Mouse (Mus musculus): Measurements from ENCODE around the gene Nek6. TPM values are rescaled to one million over a fixed set of nuclear protein-coding genes. Genes with fewer than 3 reads are reported as not detected.

The Nek6 gene
- polyA plus RNA-seq, 1 experiment from 2014 or later = 75.3 TPM

- peak overlapping the region; percentile 36 for H3K27ac ChIP-seq (ENCODE audit: low read length)
- H3K9me3 ChIP-seq (ENCODE audit: low read length) = no peaks in the 10 kb centered on the region
- H3K4me1 ChIP-seq (ENCODE audit: insufficient read depth, low read length) = peaks cover 42% of the 10 kb centered on the region
- ATAC-seq (ENCODE audit: low FRiP score, low TSS enrichment) = no peak
- H3K9ac ChIP-seq (replicated peaks; ENCODE audit: low read length) = no peak overlapping the region
- WGBS = 42% methylated on average over 6 of the region's 6 CpGs
- H3K36me3 ChIP-seq (ENCODE audit: insufficient read depth, low read length) = no peaks in the 10 kb centered on the region
- H3K27me3 ChIP-seq (ENCODE audit: insufficient read depth, low read length) = no peaks in the 10 kb centered on the region
- no peak overlapping the region for H3K4me3 ChIP-seq (ENCODE audit: low read length)
- no peak overlapping the region for H3K4me2 ChIP-seq (replicated peaks; ENCODE audit: low read depth, low read length)
Observed at GRCm38 (mm10) chr2:38517045-38517444, 5.6 kb downstream of the Nek6 start.

DNA sequence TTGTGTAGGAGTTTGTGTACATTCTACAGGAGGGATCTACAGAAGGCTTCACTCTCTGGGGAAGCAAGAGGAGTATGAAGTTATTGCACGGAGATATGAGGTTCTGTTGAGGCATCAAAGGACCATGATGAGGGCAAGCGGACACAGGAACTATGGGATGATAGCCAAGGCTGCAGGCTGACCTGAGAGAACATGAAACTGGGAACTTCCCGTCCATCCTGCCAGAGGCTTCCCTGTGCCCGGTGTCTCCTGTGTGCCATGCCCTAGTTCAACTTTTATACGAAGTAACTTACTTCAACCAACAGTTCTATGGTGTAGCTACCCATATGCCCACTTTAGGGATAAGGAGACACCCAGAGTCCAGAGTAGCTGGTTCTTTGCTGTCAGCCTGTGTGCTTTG is 7.3 kb downstream of the Nek6 start:
- H3K4me3 ChIP-seq (ENCODE audit: low read length) = no peak overlapping the region
- H3K27me3 ChIP-seq (ENCODE audit: insufficient read depth, low read length) = no peaks in the 10 kb centered on the region
- peaks cover 27% of the 10 kb centered on the region for H3K4me1 ChIP-seq (ENCODE audit: insufficient read depth, low read length)
- ATAC-seq (ENCODE audit: low FRiP score, low TSS enrichment) = no peak
- H3K36me3 ChIP-seq (ENCODE audit: insufficient read depth, low read length) = no peaks in the 10 kb centered on the region
- no peak overlapping the region for H3K9ac ChIP-seq (replicated peaks; ENCODE audit: low read length)
- no peak overlapping the region for H3K27ac ChIP-seq (ENCODE audit: low read length)
- WGBS = 84% methylated on average over 5 of the region's 5 CpGs
- no peaks in the 10 kb centered on the region for H3K9me3 ChIP-seq (ENCODE audit: low read length)
- H3K4me2 ChIP-seq (replicated peaks; ENCODE audit: low read depth, low read length) = no peak overlapping the region

- no peak overlapping the region for H3K4me2 ChIP-seq (replicated peaks; ENCODE audit: low read depth, low read length)
- H3K4me1 ChIP-seq (ENCODE audit: insufficient read depth, low read length) = peaks cover 24% of the 10 kb centered on the region
- 84% methylated on average over 11 of the region's 11 CpGs for WGBS
- no peaks in the 10 kb centered on the region for H3K27me3 ChIP-seq (ENCODE audit: insufficient read depth, low read length)
- H3K9me3 ChIP-seq (ENCODE audit: low read length) = no peaks in the 10 kb centered on the region
- H3K9ac ChIP-seq (replicated peaks; ENCODE audit: low read length) = no peak overlapping the region
- no peaks in the 10 kb centered on the region for H3K36me3 ChIP-seq (ENCODE audit: insufficient read depth, low read length)
- H3K27ac ChIP-seq (ENCODE audit: low read length) = no peak overlapping the region
- H3K4me3 ChIP-seq (ENCODE audit: low read length) = no peak overlapping the region
- ATAC-seq (ENCODE audit: low FRiP score, low TSS enrichment) = no peak
Observed at GRCm38 (mm10) chr2:38519934-38520333, 8.5 kb downstream of the Nek6 start.

DNA sequence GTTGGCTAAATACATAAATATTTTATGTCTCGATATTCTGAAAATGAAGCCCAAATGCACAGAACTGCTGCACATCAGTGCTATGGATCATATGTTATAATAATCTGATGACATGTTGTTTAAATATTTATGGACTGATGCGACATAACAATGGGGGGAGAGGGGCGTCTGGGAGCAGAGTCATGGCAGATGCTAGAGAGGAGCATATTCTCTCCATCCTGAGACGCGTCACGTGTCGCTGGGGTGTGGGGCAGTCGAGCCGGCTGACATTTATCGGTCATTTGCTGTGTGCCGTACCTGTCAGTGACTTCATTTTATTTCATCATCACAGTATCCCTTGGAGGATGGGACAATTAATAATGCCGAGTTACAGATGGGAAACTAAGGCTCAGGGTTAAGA is 10.2 kb downstream of the Nek6 start:
- no peak for ATAC-seq (ENCODE audit: low FRiP score, low TSS enrichment)
- WGBS = 88% methylated on average over 12 of the region's 12 CpGs
- H3K9ac ChIP-seq (replicated peaks; ENCODE audit: low read length) = no peak overlapping the region
- H3K4me2 ChIP-seq (replicated peaks; ENCODE audit: low read depth, low read length) = no peak overlapping the region
- no peak overlapping the region for H3K4me3 ChIP-seq (ENCODE audit: low read length)
- H3K27me3 ChIP-seq (ENCODE audit: insufficient read depth, low read length) = no peaks in the 10 kb centered on the region
- H3K9me3 ChIP-seq (ENCODE audit: low read length) = no peaks in the 10 kb centered on the region
- no peak overlapping the region for H3K27ac ChIP-seq (ENCODE audit: low read length)
- no peaks in the 10 kb centered on the region for H3K36me3 ChIP-seq (ENCODE audit: insufficient read depth, low read length)
- peaks cover 9% of the 10 kb centered on the region for H3K4me1 ChIP-seq (ENCODE audit: insufficient read depth, low read length)

GRCm38 (mm10) chr2:38522354-38522753 is 10.9 kb downstream of the Nek6 start:
- H3K27ac ChIP-seq (ENCODE audit: low read length) = no peak overlapping the region
- WGBS = 41% methylated on average over 2 of the region's 2 CpGs
- ATAC-seq (ENCODE audit: low FRiP score, low TSS enrichment) = no peak
- no peak overlapping the region for H3K4me3 ChIP-seq (ENCODE audit: low read length)
- no peak overlapping the region for H3K9ac ChIP-seq (replicated peaks; ENCODE audit: low read length)
- 0 out of 2 replicates have a peak, but pooled peaks cover 4% of the 10 kb centered on the region for H3K4me1 ChIP-seq (ENCODE audit: insufficient read depth, low read length)
- H3K36me3 ChIP-seq (ENCODE audit: insufficient read depth, low read length) = no peaks in the 10 kb centered on the region
- H3K27me3 ChIP-seq (ENCODE audit: insufficient read depth, low read length) = no peaks in the 10 kb centered on the region
- H3K4me2 ChIP-seq (replicated peaks; ENCODE audit: low read depth, low read length) = no peak overlapping the region
- no peaks in the 10 kb centered on the region for H3K9me3 ChIP-seq (ENCODE audit: low read length)

DNA sequence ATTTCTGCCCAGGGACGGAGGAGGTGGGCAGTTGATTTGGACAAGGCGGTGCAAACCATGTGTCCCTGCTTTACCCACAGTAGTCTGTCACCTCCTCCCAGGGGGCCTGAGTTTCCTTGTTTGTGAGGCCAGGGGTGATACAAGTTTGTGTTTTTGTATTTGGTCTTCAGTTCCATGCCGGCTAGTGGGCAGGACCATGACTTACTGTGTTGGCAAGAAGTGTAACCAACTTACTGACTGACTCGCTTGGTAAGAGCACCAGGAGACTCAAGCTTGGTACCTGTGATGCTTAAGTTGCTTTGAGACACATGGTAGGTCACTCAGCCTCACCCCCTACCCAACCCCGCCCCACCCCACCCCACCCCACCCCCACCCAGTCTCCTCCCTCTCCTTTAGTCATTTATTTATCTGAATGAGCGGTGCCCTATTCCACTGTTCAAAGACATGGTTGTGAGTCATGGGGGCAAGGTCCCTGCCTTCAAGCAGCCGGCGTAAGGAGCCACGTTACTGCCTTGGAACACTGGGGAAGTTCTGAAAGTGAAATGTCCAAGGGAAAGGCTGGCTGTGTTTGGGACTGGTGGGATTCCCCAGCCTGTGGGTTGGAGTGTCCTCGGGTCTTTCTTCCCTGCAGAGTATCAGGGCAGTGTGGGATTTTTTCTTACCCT is 12.5 kb downstream of the Nek6 start:
- 0 out of 2 replicates have a peak, but pooled peaks cover 4% of the 10 kb centered on the region for H3K4me1 ChIP-seq (ENCODE audit: insufficient read depth, low read length)
- 81% methylated on average over 10 of the region's 10 CpGs for WGBS
- no peak overlapping the region for H3K9ac ChIP-seq (replicated peaks; ENCODE audit: low read length)
- no peak overlapping the region for H3K27ac ChIP-seq (ENCODE audit: low read length)
- H3K36me3 ChIP-seq (ENCODE audit: insufficient read depth, low read length) = no peaks in the 10 kb centered on the region
- no peaks in the 10 kb centered on the region for H3K9me3 ChIP-seq (ENCODE audit: low read length)
- H3K4me2 ChIP-seq (replicated peaks; ENCODE audit: low read depth, low read length) = no peak overlapping the region
- H3K4me3 ChIP-seq (ENCODE audit: low read length) = no peak overlapping the region
- H3K27me3 ChIP-seq (ENCODE audit: insufficient read depth, low read length) = no peaks in the 10 kb centered on the region
- 0 out of 2 replicates have a peak, but pooled peaks have one; percentile 50 for ATAC-seq (ENCODE audit: low FRiP score, low TSS enrichment)

GRCm38 (mm10) chr2:38525034-38525433 is 13.6 kb downstream of the Nek6 start:
- H3K27ac ChIP-seq (ENCODE audit: low read length) = no peak overlapping the region
- no peaks in the 10 kb centered on the region for H3K9me3 ChIP-seq (ENCODE audit: low read length)
- WGBS = 83% methylated on average over 3 of the region's 3 CpGs
- no peak for ATAC-seq (ENCODE audit: low FRiP score, low TSS enrichment)
- H3K9ac ChIP-seq (replicated peaks; ENCODE audit: low read length) = no peak overlapping the region
- H3K36me3 ChIP-seq (ENCODE audit: insufficient read depth, low read length) = no peaks in the 10 kb centered on the region
- H3K27me3 ChIP-seq (ENCODE audit: insufficient read depth, low read length) = no peaks in the 10 kb centered on the region
- H3K4me1 ChIP-seq (ENCODE audit: insufficient read depth, low read length) = peaks cover 11% of the 10 kb centered on the region
- H3K4me2 ChIP-seq (replicated peaks; ENCODE audit: low read depth, low read length) = no peak overlapping the region
- no peak overlapping the region for H3K4me3 ChIP-seq (ENCODE audit: low read length)

DNA sequence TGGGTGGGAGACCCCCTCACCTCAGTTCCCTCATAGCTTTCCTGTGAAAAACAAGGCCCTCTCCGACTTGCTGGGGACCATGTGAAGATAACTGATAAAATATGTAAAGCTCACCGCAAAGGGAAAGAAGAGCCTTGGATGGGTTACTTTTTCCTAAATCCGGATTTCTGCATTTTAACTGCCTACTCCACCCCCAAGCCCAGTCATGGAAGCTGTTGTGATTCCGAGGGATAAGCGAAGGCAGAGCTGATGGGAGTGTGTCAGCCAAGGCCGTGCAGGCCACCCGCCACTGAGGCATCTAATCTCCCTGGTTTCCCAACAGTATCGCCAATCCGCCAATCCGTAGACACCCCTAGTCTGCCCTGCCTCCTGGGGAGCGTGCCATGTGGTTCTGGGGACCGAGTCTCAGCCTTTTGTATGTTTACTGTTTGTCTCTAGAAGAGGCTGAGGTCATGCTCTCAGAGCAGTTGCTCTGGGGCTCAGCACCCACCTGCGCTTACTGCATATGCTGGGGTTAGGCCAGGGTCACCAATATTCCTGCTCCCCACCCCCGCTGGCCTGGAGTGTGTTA is 18.2 kb downstream of the Nek6 start:
- Histone ChIP-seq H3K27me3 (ENCODE audit: insufficient read depth, low read length) (no peaks in the 10 kb centered on the region), H3K36me3 (ENCODE audit: insufficient read depth, low read length) (no peaks in the 10 kb centered on the region), H3K9me3 (ENCODE audit: low read length) (no peaks in the 10 kb centered on the region), H3K4me2 (replicated peaks; ENCODE audit: low read depth, low read length) (no peak overlapping the region), H3K4me1 (ENCODE audit: insufficient read depth, low read length) (peaks cover 28% of the 10 kb centered on the region), H3K4me3 (ENCODE audit: low read length) (no peak overlapping the region), H3K9ac (replicated peaks; ENCODE audit: low read length) (no peak overlapping the region), H3K27ac (ENCODE audit: low read length) (no peak overlapping the region)
- ATAC-seq (ENCODE audit: low FRiP score, low TSS enrichment) = no peak
- WGBS = 81% methylated on average over 14 of the region's 14 CpGs

GRCm38 (mm10) chr2:38530955-38531381 is 19.5 kb downstream of the Nek6 start:
- no peaks in the 10 kb centered on the region for H3K27me3 ChIP-seq (ENCODE audit: insufficient read depth, low read length)
- H3K9me3 ChIP-seq (ENCODE audit: low read length) = no peaks in the 10 kb centered on the region
- H3K9ac ChIP-seq (replicated peaks; ENCODE audit: low read length) = 0 out of 2 replicates have a peak overlapping the region, but pooled peaks have one; percentile 23
- peaks cover 40% of the 10 kb centered on the region for H3K4me1 ChIP-seq (ENCODE audit: insufficient read depth, low read length)
- WGBS = 18% methylated on average over 6 of the region's 6 CpGs
- no peaks in the 10 kb centered on the region for H3K36me3 ChIP-seq (ENCODE audit: insufficient read depth, low read length)
- ATAC-seq (ENCODE audit: low FRiP score, low TSS enrichment) = peak; percentile 73
- no peak overlapping the region for H3K4me3 ChIP-seq (ENCODE audit: low read length)
- no peak overlapping the region for H3K4me2 ChIP-seq (replicated peaks; ENCODE audit: low read depth, low read length)
- 0 out of 2 replicates have a peak overlapping the region, but pooled peaks have one; percentile 59 for H3K27ac ChIP-seq (ENCODE audit: low read length)

GRCm38 (mm10) chr2:38533322-38533721 is 21.9 kb downstream of the Nek6 start:
- Histone ChIP-seq H3K4me3 (ENCODE audit: low read length) (no peak overlapping the region), H3K4me1 (ENCODE audit: insufficient read depth, low read length) (peaks cover 52% of the 10 kb centered on the region), H3K9me3 (ENCODE audit: low read length) (no peaks in the 10 kb centered on the region), H3K36me3 (ENCODE audit: insufficient read depth, low read length) (no peaks in the 10 kb centered on the region), H3K4me2 (replicated peaks; ENCODE audit: low read depth, low read length) (no peak overlapping the region), H3K9ac (replicated peaks; ENCODE audit: low read length) (no peak overlapping the region), H3K27ac (ENCODE audit: low read length) (peak overlapping the region; percentile 13; the same call in 1 of the 2 replicates), H3K27me3 (ENCODE audit: insufficient read depth, low read length) (no peaks in the 10 kb centered on the region)
- 52% methylated on average over 6 of the region's 6 CpGs for WGBS
- no peak for ATAC-seq (ENCODE audit: low FRiP score, low TSS enrichment)
